Mouse (Mus musculus) limb, embryonic 11.5 days (tissue): ENCODE results near the gene Bok. TPM values are rescaled to one million over a fixed set of nuclear protein-coding genes. Genes with fewer than 3 reads are reported as not detected.

Experiments
- ATAC-seq: fragments of 200-750 bp; cut with Nextera tagmentation; 2 replicates; pipeline ENCODE4 v1.8.0; 2017; ENCODE audit warnings: low read depth; ENCODE audit not compliant: insufficient number of reproducible peaks, low FRiP score, low TSS enrichment
- DNase-seq: peaks from one replicate; pipeline ENCODE4 v3.0.0-alpha.2; 2015; ENCODE audit warnings: low spot score
- H3K27ac ChIP-seq: fragments of 300-500 bp; sonication (generic); replicated peaks from 2 replicates; pipeline ENCODE4 v1.5.1; 2014; ENCODE audit warnings: low read depth, mild to moderate bottlenecking, low read length
- H3K27me3 ChIP-seq: fragments of 300-500 bp; sonication (generic); 2 replicates; pipeline ENCODE4 v1.6.1; 2014; ENCODE audit warnings: mild to moderate bottlenecking, low read length, mixed read lengths; ENCODE audit not compliant: control insufficient read depth, insufficient read depth
- H3K36me3 ChIP-seq: fragments of 300-500 bp; sonication (generic); 2 replicates; pipeline ENCODE4 v1.6.1; 2014; ENCODE audit warnings: mild to moderate bottlenecking, low read length, moderate library complexity, mixed read lengths; ENCODE audit not compliant: control insufficient read depth, insufficient read depth
- H3K4me1 ChIP-seq: fragments of 300-500 bp; sonication (generic); 2 replicates; pipeline ENCODE4 v1.6.1; 2014; ENCODE audit warnings: low read length, mixed read lengths; ENCODE audit not compliant: control insufficient read depth, insufficient read depth
- H3K4me2 ChIP-seq: fragments of 300-500 bp; sonication (generic); 2 replicates; pipeline ENCODE4 v1.6.1; 2014; ENCODE audit warnings: low read depth, mild to moderate bottlenecking, moderate library complexity; ENCODE audit not compliant: severe bottlenecking
- H3K4me3 ChIP-seq: fragments of 300-500 bp; sonication (generic); 2 replicates; pipeline ENCODE4 v1.5.1; 2014; ENCODE audit warnings: low read depth, low read length
- H3K9ac ChIP-seq: fragments of 300-500 bp; sonication (generic); 2 replicates; pipeline ENCODE4 v1.6.1; 2014; ENCODE audit warnings: mild to moderate bottlenecking, low read length
- H3K9me3 ChIP-seq: fragments of 300-500 bp; sonication (generic); 2 replicates; pipeline ENCODE4 v1.6.1; 2016; ENCODE audit warnings: low read length; ENCODE audit not compliant: control insufficient read depth
- WGBS: fragments of 180-500 bp; shearing (Covaris S2); extraction: QIAGEN DNeasy Blood & Tissue Kit; methylation state at CpG from one replicate; pipeline ENCODE4 v1.1.7; 2014; 5-methylcytosine and 5-hydroxymethylcytosine counted together
- polyA plus RNA-seq: library from polyadenylated mRNA; unstranded; fragments of >200 nt; fragmentation: Nextera tagmentation; extraction: Ambion mirVana; gene quantifications from 2 replicates; pipeline ENCODE4 v1.2.1, GENCODE M21; 2014

Gene Bok
- polyA plus RNA-seq, 1 experiment from 2014 or later, result 29.2 TPM

GRCm38 (mm10) chr1:93693943-93694342, 8.5 kb downstream of the Bok start:
- H3K27ac ChIP-seq, result no peak overlapping the region
- no peak for DNase-seq
- H3K27me3 ChIP-seq, result no peaks in the 10 kb centered on the region
- WGBS, result 94% methylated on average over 10 of the region's 10 CpGs
- H3K4me1 ChIP-seq, result 0 out of 2 replicates have a peak, but pooled peaks cover 3% of the 10 kb centered on the region
- ATAC-seq, result no peak
- H3K36me3 ChIP-seq, result 0 out of 2 replicates have a peak, but pooled peaks cover 2% of the 10 kb centered on the region
- H3K9ac ChIP-seq, result no peak overlapping the region
- no peak overlapping the region for H3K4me3 ChIP-seq
- H3K4me2 ChIP-seq, result no peak overlapping the region
- H3K9me3 ChIP-seq, result no peaks in the 10 kb centered on the region

DNA sequence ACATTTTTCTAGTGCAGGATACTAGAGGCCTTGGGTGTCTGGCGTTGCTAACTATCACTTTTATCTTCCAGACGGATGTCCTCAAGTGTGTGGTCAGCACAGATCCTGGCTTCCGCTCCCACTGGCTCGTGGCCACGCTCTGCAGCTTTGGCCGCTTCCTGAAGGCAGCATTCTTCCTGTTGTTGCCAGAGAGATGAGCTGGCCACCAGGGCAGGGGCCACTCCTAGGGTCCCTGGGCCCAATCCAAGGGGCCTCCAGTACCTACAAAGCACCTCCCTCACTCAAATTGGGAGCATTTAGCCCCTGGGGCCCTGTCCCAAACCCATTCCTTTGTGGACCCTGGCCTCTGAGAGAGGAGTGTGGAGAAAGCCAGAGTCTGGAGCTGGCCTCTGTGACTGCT, 9.5 kb downstream of the Bok start:
- WGBS, result 86% methylated on average over 6 of the region's 6 CpGs
- DNase-seq (no peak), ATAC-seq (no peak)

GRCm38 (mm10) chr1:93697317-93697716, 11.9 kb downstream of the Bok start:
- ATAC-seq, result no peak

More for the DNA sequence above, 9.5 kb downstream of the Bok start:
- Histone ChIP-seq H3K9me3 (no peaks in the 10 kb centered on the region), H3K4me1 (0 out of 2 replicates have a peak, but pooled peaks cover 3% of the 10 kb centered on the region), H3K4me3 (no peak overlapping the region), H3K27ac (no peak overlapping the region), H3K27me3 (no peaks in the 10 kb centered on the region), H3K9ac (no peak overlapping the region), H3K36me3 (0 out of 2 replicates have a peak, but pooled peaks cover 2% of the 10 kb centered on the region), H3K4me2 (no peak overlapping the region)

DNA sequence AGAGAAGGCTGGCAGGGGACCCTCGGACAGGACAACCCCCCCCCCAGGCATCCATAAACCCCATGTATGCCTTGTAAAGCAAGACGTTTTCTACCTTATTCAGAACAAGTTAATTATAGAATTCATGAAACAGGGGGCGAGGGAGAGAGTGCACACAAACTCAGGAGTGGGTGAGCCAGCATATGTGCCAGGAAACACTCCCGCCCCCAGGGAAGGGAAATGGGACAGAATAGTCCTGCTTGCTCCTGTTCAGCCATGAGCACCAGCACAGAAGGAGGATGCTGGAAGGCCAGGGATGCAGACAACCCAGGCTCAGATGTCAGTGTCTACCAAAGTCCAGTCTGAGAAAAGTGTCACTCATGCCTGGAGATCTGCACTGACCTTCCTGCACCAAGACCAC, 13.7 kb downstream of the Bok start:
- Histone ChIP-seq H3K36me3 (peaks cover 2% of the 10 kb centered on the region; the same call in 1 of the 2 replicates), H3K4me2 (no peak overlapping the region), H3K4me1 (0 out of 2 replicates have a peak, but pooled peaks cover 3% of the 10 kb centered on the region), H3K4me3 (no peak overlapping the region), H3K9me3 (no peaks in the 10 kb centered on the region), H3K9ac (no peak overlapping the region), H3K27me3 (no peaks in the 10 kb centered on the region), H3K27ac (no peak overlapping the region)
- WGBS, result 63% methylated on average over 4 of the region's 4 CpGs
- ATAC-seq, result no peak
- DNase-seq, result no peak

More at GRCm38 (mm10) chr1:93697317-93697716, 11.9 kb downstream of the Bok start:
- H3K36me3 ChIP-seq, result 0 out of 2 replicates have a peak, but pooled peaks cover 2% of the 10 kb centered on the region
- no peak for DNase-seq
- H3K4me1 ChIP-seq, result 0 out of 2 replicates have a peak, but pooled peaks cover 3% of the 10 kb centered on the region
- no peaks in the 10 kb centered on the region for H3K9me3 ChIP-seq
- 54% methylated on average over 3 of the region's 3 CpGs for WGBS
- H3K4me3 ChIP-seq, result no peak overlapping the region
- H3K4me2 ChIP-seq, result no peak overlapping the region
- H3K27ac ChIP-seq, result no peak overlapping the region
- H3K9ac ChIP-seq, result no peak overlapping the region
- no peaks in the 10 kb centered on the region for H3K27me3 ChIP-seq

GRCm38 (mm10) chr1:93702106-93702505, 16.6 kb downstream of the Bok start:
- Histone ChIP-seq H3K4me2 (no peak overlapping the region), H3K9me3 (no peaks in the 10 kb centered on the region), H3K4me1 (0 out of 2 replicates have a peak, but pooled peaks cover 3% of the 10 kb centered on the region), H3K27me3 (no peaks in the 10 kb centered on the region), H3K4me3 (no peak overlapping the region), H3K27ac (no peak overlapping the region), H3K36me3 (peaks cover 2% of the 10 kb centered on the region; the same call in 1 of the 2 replicates), H3K9ac (no peak overlapping the region)
- ATAC-seq, result no peak
- 79% methylated on average over 1 of the region's 1 CpGs for WGBS
- no peak for DNase-seq

DNA sequence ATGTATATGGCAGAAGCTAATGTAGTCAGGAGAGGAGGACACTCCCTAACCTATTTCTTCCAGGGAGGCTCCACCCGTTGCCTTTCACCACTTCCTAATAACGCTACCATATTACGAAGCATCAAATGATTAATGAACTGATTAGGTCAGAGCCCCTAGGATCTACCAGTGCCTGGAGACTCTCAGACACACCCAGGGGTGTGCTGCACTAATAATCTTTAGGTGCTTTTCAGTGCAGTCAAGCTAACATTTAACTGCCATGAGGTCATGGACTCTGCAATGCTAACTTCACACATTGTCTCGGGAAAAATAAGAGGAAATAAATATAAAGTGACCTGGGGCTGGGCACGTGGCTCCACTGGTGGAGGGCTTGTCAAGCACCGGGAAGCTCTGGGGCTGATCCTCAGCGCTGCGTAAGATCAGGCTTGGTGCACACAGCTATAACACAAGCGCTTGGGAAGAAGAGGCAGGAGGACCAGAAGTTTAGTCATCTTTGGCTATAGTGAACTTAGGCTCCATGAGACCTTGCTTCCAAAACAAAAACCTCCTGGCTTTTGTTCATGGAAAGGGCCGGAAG, 18.1 kb downstream of the Bok start:
- no peaks in the 10 kb centered on the region for H3K27me3 ChIP-seq
- WGBS, result 91% methylated on average over 10 of the region's 10 CpGs
- no peaks in the 10 kb centered on the region for H3K9me3 ChIP-seq

GRCm38 (mm10) chr1:93704341-93704740, 18.9 kb downstream of the Bok start:
- DNase-seq (no peak), ATAC-seq (no peak)
- Histone ChIP-seq H3K27ac (no peak overlapping the region), H3K4me3 (no peak overlapping the region), H3K4me2 (no peak overlapping the region), H3K27me3 (no peaks in the 10 kb centered on the region), H3K9me3 (no peaks in the 10 kb centered on the region), H3K4me1 (no peaks in the 10 kb centered on the region), H3K36me3 (no peaks in the 10 kb centered on the region; the same call in 1 of the 2 replicates), H3K9ac (no peak overlapping the region)
- 92% methylated on average over 9 of the region's 9 CpGs for WGBS

More for the DNA sequence above, 18.1 kb downstream of the Bok start:
- Histone ChIP-seq H3K4me3 (no peak overlapping the region), H3K4me1 (no peaks in the 10 kb centered on the region), H3K27ac (no peak overlapping the region), H3K4me2 (no peak overlapping the region), H3K9ac (no peak overlapping the region), H3K36me3 (no peaks in the 10 kb centered on the region; the same call in 1 of the 2 replicates)
- DNase-seq (no peak), ATAC-seq (no peak)

- no peaks in the 10 kb centered on the region for H3K4me1 ChIP-seq
- H3K9me3 ChIP-seq, result no peaks in the 10 kb centered on the region
- ATAC-seq, result no peak
- no peak overlapping the region for H3K4me2 ChIP-seq
- WGBS, result 81% methylated on average over 3 of the region's 3 CpGs
- no peak for DNase-seq
- no peak overlapping the region for H3K4me3 ChIP-seq
- no peak overlapping the region for H3K9ac ChIP-seq
- no peaks in the 10 kb centered on the region; the same call in 1 of the 2 replicates for H3K36me3 ChIP-seq
- no peak overlapping the region for H3K27ac ChIP-seq
- H3K27me3 ChIP-seq, result no peaks in the 10 kb centered on the region
These were observed 19.9 kb downstream of the Bok start for GRCm38 (mm10) chr1:93705389-93705788.
